Mouse (Mus musculus): ENCODE data around the gene Ust. TPM values are rescaled to one million over a fixed set of nuclear protein-coding genes. Genes with fewer than 3 reads are reported as not detected.
A peak's percentile ranks its signal among the peaks of the same experiment; 100 is the strongest.

The Ust gene
- polyA plus RNA-seq, 1 experiment from 2014 or later = 2.0 TPM

DNA sequence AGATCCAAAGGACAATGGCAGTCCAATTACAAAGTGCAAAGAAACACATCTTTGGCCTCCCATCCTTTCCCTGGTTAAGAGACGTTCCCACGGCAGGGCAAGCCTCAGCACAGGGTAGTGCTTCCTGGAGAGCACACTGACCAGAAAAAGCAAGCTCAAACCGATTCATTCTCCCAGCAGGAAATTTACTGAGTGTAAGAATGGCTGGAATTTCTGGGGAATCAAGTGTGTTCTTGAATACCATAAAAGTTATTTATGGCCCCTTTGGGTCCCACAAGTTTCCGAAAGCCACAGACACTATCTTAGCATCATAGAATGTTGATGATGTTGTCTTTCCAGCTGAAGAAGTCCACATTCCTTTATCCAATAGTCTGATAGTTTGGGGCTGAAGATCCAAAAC, 258.9 kb downstream of the Ust start:
- Histone ChIP-seq H3K27me3 (replicated peaks; ENCODE audit: control insufficient read depth, insufficient read depth, low read length) (no peaks in the 10 kb centered on the region), H3K4me2 (replicated peaks; ENCODE audit: low read depth) (no peak overlapping the region), H3K9me3 (ENCODE audit: control insufficient read depth) (no peaks in the 10 kb centered on the region), H3K36me3 (ENCODE audit: control insufficient read depth, insufficient read depth) (no peaks in the 10 kb centered on the region), H3K27ac (ENCODE audit: low read depth, low read length) (no peak overlapping the region), H3K4me3 (ENCODE audit: low read depth, low read length) (no peak overlapping the region), H3K9ac (ENCODE audit: low read depth, low read length) (no peak overlapping the region), H3K4me1 (replicated peaks; ENCODE audit: control insufficient read depth, insufficient read depth, low read length) (no peaks in the 10 kb centered on the region)
- ATAC-seq = no peak
- WGBS = 18% methylated on average over 4 of the region's 4 CpGs
- no peak for TF ChIP-seq CTCF (IDR thresholded peaks at IDR 0.05; ENCODE audit: low read depth)

DNA sequence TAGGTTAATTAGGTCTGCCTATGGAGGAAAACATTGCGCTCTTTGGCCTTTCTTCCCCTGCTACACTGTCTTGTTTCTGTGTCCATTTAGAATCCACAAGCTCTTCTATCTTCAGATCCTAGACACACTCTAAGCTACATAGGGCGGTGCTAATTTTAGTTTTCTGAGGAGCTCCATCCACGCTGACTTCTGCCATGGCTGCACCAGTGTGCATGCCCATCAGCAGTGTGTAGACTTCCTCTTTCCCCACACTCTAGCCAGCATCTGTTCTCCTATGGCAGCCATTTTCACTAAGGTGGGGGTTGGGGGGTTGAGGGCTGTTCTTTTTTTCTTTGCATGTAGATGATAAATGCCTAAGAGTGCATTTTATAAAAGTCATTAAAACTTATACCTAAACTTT, 268.6 kb downstream of the Ust start:
- H3K27me3 ChIP-seq (replicated peaks; ENCODE audit: control insufficient read depth, insufficient read depth, low read length) = no peaks in the 10 kb centered on the region
- no peak overlapping the region for H3K9ac ChIP-seq (ENCODE audit: low read depth, low read length)
- 90% methylated on average over 3 of the region's 3 CpGs for WGBS
- H3K4me1 ChIP-seq (replicated peaks; ENCODE audit: control insufficient read depth, insufficient read depth, low read length) = no peaks in the 10 kb centered on the region
- H3K4me2 ChIP-seq (replicated peaks; ENCODE audit: low read depth) = no peak overlapping the region
- no peak overlapping the region for H3K4me3 ChIP-seq (ENCODE audit: low read depth, low read length)
- no peak for ATAC-seq
- no peaks in the 10 kb centered on the region for H3K9me3 ChIP-seq (ENCODE audit: control insufficient read depth)
- H3K36me3 ChIP-seq (ENCODE audit: control insufficient read depth, insufficient read depth) = no peaks in the 10 kb centered on the region
- TF ChIP-seq CTCF (IDR thresholded peaks at IDR 0.05; ENCODE audit: low read depth) = no peak
- H3K27ac ChIP-seq (ENCODE audit: low read depth, low read length) = no peak overlapping the region

DNA sequence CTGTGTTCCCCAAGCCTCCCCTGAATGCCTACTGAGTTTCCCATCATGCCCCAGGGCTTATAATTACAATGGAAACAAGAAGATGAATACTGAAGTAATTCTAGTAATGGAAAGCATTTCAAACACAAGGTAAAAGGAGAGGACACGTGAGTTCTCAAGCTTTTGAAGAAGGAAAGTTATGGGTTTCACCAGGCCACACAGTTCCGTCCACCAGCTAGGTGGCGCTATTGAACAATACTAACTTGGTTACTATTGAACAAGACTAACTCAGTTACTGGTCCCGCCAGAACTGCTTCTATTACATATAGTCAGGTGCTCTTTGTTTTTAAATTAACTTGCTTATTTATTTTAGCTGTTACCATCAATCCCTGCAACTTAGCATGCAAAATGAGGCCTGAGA, 276.3 kb downstream of the Ust start:
- WGBS = 20% methylated on average over 4 of the region's 4 CpGs
- Histone ChIP-seq H3K4me1 (replicated peaks; ENCODE audit: control insufficient read depth, insufficient read depth, low read length) (no peaks in the 10 kb centered on the region), H3K4me2 (replicated peaks; ENCODE audit: low read depth) (no peak overlapping the region), H3K9me3 (ENCODE audit: control insufficient read depth) (no peaks in the 10 kb centered on the region), H3K36me3 (ENCODE audit: control insufficient read depth, insufficient read depth) (no peaks in the 10 kb centered on the region), H3K9ac (ENCODE audit: low read depth, low read length) (no peak overlapping the region), H3K27me3 (replicated peaks; ENCODE audit: control insufficient read depth, insufficient read depth, low read length) (no peaks in the 10 kb centered on the region), H3K27ac (ENCODE audit: low read depth, low read length) (no peak overlapping the region), H3K4me3 (ENCODE audit: low read depth, low read length) (no peak overlapping the region)
- peak; percentile 80 for TF ChIP-seq CTCF (IDR thresholded peaks at IDR 0.05; ENCODE audit: low read depth)
- ATAC-seq = no peak

DNA sequence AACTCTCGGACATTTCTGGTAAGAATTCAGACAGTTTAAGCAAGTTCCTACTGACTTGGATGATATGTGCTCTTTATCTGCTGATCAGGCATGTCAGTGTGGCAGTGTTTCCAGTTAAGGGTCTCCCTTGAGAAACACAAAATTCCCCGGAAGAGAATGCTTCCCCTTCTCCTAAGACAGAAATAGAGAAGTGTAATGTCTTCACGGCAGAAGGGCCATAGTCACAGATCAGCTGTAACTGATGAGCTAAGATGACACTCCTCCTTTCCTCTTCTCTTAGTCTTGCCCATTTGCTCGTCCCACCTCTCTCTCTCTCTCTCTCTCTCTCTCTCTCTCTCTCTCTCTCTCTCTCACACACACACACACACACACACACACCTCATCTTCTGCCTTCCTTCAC, 277.9 kb downstream of the Ust start:
- H3K4me3 ChIP-seq (ENCODE audit: low read depth, low read length) = no peak overlapping the region
- H3K36me3 ChIP-seq (ENCODE audit: control insufficient read depth, insufficient read depth) = no peaks in the 10 kb centered on the region
- no peaks in the 10 kb centered on the region for H3K4me1 ChIP-seq (replicated peaks; ENCODE audit: control insufficient read depth, insufficient read depth, low read length)
- no peak for ATAC-seq
- no peak for TF ChIP-seq CTCF (IDR thresholded peaks at IDR 0.05; ENCODE audit: low read depth)
- H3K27ac ChIP-seq (ENCODE audit: low read depth, low read length) = no peak overlapping the region
- H3K9ac ChIP-seq (ENCODE audit: low read depth, low read length) = no peak overlapping the region
- WGBS = 58% methylated on average over 4 of the region's 4 CpGs
- no peak overlapping the region for H3K4me2 ChIP-seq (replicated peaks; ENCODE audit: low read depth)
- no peaks in the 10 kb centered on the region for H3K9me3 ChIP-seq (ENCODE audit: control insufficient read depth)
- H3K27me3 ChIP-seq (replicated peaks; ENCODE audit: control insufficient read depth, insufficient read depth, low read length) = no peaks in the 10 kb centered on the region

DNA sequence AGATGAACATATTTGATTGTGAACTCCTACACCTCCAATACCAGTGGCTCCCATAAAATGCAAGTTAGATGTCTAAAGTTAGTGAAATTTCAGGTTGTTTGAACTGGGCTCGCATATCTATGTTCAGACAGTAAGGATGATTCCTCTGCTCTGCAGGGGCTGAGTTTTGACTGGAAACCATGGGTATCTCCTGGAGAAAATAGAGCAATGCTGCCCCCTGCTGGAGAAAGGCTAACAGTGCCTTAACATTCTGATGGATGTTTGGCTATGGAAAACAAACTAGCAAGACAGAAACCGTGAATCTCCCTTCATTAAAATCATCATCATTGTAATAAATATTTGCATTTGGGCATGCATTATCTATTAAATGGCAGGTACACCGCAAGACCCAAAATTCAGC, 278.4 kb downstream of the Ust start:
- no peak overlapping the region for H3K9ac ChIP-seq (ENCODE audit: low read depth, low read length)
- H3K4me2 ChIP-seq (replicated peaks; ENCODE audit: low read depth) = no peak overlapping the region
- H3K9me3 ChIP-seq (ENCODE audit: control insufficient read depth) = no peaks in the 10 kb centered on the region
- no peaks in the 10 kb centered on the region for H3K27me3 ChIP-seq (replicated peaks; ENCODE audit: control insufficient read depth, insufficient read depth, low read length)
- no peak overlapping the region for H3K27ac ChIP-seq (ENCODE audit: low read depth, low read length)
- 6% methylated on average over 3 of the region's 3 CpGs for WGBS
- no peaks in the 10 kb centered on the region for H3K36me3 ChIP-seq (ENCODE audit: control insufficient read depth, insufficient read depth)
- no peaks in the 10 kb centered on the region for H3K4me1 ChIP-seq (replicated peaks; ENCODE audit: control insufficient read depth, insufficient read depth, low read length)
- 0 out of 2 replicates have a peak, but pooled peaks have one; percentile 12 for ATAC-seq
- H3K4me3 ChIP-seq (ENCODE audit: low read depth, low read length) = no peak overlapping the region
- peak; percentile 94 for TF ChIP-seq CTCF (IDR thresholded peaks at IDR 0.05; ENCODE audit: low read depth)

DNA sequence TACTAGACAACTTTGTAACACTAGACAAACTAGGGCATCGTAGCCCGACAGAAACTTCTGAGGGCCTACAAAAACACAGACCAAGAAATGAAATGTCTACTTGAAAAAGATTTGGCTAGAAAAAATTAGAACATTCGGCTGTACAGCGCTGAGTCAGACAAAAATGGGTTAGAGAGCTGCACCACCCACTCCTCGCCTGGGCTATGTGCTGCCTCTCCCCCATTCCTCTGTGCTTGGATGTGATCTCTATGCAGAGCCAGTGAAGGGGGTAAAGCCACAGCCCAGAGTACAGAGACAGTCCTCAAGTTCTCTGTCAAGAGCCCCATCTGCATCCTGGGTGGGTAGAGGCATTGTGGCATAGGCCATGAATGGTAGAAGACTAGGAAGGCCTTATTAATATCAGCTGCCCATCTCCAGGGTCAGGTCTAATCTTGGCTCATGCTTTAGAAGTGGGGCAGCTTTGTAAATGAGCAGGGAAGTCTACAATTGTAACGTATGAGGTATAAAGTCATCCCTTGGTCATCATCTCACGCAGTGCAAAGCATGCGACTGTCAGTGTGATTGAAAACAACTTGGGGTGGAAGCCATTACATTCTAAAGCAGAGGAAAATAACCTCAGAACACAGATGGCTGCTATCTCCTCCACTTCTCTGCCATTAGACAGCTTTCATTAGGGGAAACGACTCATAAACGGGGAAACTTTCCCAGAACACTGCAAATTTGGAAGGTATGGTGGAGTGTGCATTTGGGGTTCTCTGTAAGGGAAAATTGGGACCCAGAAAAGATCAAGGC, 281.6 kb downstream of the Ust start:
- H3K27me3 ChIP-seq (replicated peaks; ENCODE audit: control insufficient read depth, insufficient read depth, low read length) = no peaks in the 10 kb centered on the region
- no peaks in the 10 kb centered on the region for H3K36me3 ChIP-seq (ENCODE audit: control insufficient read depth, insufficient read depth)
- WGBS = 81% methylated on average over 10 of the region's 10 CpGs
- no peak overlapping the region for H3K9ac ChIP-seq (ENCODE audit: low read depth, low read length)
- TF ChIP-seq CTCF (IDR thresholded peaks at IDR 0.05; ENCODE audit: low read depth) = no peak
- H3K4me1 ChIP-seq (replicated peaks; ENCODE audit: control insufficient read depth, insufficient read depth, low read length) = no peaks in the 10 kb centered on the region
- H3K4me2 ChIP-seq (replicated peaks; ENCODE audit: low read depth) = no peak overlapping the region
- H3K9me3 ChIP-seq (ENCODE audit: control insufficient read depth) = no peaks in the 10 kb centered on the region
- H3K27ac ChIP-seq (ENCODE audit: low read depth, low read length) = no peak overlapping the region
- H3K4me3 ChIP-seq (ENCODE audit: low read depth, low read length) = no peak overlapping the region
- no peak for ATAC-seq

All from intestine, postnatal 0 days (tissue).